Mouse (Mus musculus) gastrocnemius, adult 2 months (tissue): ENCODE measurements around the gene Smg5. TPM values are rescaled to one million over a fixed set of nuclear protein-coding genes. Genes with fewer than 3 reads are reported as not detected.
"Not testable (repeated sequence)": the region's sequence is repeated elsewhere in the genome, so short reads cannot be mapped to it uniquely, and the experiment has no call there.

Experiments used
- DNase-seq: peaks from one replicate; pipeline ENCODE4 v3.0.0; 2022
- H3K27ac ChIP-seq: fragments of 200-600 bp; 2 replicates; pipeline ENCODE4 v1.8.1; 2022; ENCODE audit warnings: mild to moderate bottlenecking
- H3K4me3 ChIP-seq: fragments of 200-600 bp; 2 replicates; pipeline ENCODE4 v1.8.1; 2022; ENCODE audit warnings: mild to moderate bottlenecking, moderate library complexity
- CTCF ChIP-seq: fragments of 200-600 bp; IDR thresholded peaks from 2 replicates; pipeline ENCODE4 v1.8.1; 2022; ENCODE audit warnings: antibody characterized with exemption, mild to moderate bottlenecking, moderate library complexity
- intact Hi-C: fragments of 180-260 bp; cut with DNase I; formaldehyde crosslinking; loops from one replicate; pipeline ENCODE4 v1.15.1; 2025
- total RNA-seq, 2 experiments: library from RNA; stranded (reverse); gene quantifications; 2 replicates each; pipeline ENCODE4 v1.2.3; 2021

Smg5 gene
- total RNA-seq, 2 experiments from 2014 or later, result 38.1 to 48.2 TPM

DNA sequence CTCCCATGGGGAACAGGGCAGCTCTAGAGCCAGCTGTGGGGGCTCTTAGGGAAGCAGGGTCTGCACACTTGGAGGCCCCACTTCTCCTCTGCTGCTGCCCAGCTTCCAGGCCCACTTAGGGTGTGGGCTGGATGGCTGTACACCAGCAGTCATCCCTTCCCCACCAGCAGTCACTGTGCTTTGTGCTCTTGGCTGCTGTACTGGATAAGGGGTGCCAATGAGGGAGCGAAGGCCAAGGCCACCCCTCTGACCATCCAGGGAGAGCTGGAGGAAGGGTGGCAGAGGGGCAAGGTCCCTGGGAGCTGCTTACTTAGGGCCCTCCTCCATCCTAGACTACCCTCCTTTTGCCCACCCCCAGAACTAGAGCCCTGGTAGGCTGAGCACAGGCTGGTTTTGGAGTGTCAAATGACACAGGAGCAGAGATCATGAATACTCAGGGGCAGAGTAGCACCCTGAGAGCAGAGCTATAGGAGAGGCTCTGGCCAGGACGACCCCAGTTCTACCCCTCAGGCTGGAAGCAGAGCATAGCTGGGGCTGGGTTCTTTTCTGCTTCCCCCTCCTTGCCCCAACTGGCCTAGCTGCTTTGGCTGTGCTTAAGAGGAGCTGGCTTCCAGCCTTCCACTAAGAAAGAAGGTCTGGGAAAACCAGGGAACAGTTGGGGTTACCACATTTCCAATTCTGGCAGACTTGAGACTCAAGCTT is 25.7 kb downstream of the Smg5 start:
- TF ChIP-seq CTCF, result no peak
- no peak for DNase-seq
- intact Hi-C loops, result no loop called here
- Histone ChIP-seq H3K27ac (peak overlapping the region; percentile 61), H3K4me3 (no peak overlapping the region)

GRCm38 (mm10) chr3:88363700-88364099 is 27.6 kb downstream of the Smg5 start:
- Histone ChIP-seq H3K4me3 (no peak overlapping the region), H3K27ac (peak overlapping the region; percentile 65; the same call in 1 of the 2 replicates)
- intact Hi-C loops, result no loop called here
- no peak for TF ChIP-seq CTCF
- no peak for DNase-seq

DNA sequence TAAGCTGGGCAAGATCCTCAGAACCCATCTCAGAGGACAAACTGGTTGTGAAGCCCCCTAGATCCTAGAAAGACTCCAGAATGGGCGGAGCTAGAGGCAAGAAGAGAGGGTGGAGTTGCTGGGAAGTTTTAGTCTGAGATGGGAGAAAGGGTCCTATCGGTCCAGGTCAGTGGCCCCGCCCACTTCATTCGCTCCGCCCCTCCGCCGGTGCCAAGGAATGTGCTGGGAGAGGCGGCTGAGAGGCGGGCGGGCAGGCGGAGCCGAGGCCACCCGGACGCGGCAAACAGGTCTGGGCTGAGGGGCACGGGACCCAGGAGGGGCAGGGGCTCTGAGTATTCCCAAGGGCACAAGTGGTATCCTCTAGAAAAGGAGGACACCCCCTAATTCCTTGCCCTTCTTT is 28.3 kb downstream of the Smg5 start, which contains the start of gene Paqr6:
Gene Paqr6 (plus strand): TSS at position 248 of the 400 bp plus-strand sequence.
- Histone ChIP-seq H3K27ac (peak within 1 kb of the TSS; percentile 65), H3K4me3 (peak within 1 kb of the TSS; percentile 61)
- intact Hi-C loops, result no loop called here
- no peak for TF ChIP-seq CTCF
- DNase-seq, result peak; percentile 81

GRCm38 (mm10) chr3:88365705-88366361 is 29.8 kb downstream of the Smg5 start:
- no peak for DNase-seq
- H3K4me3 ChIP-seq, result no peak overlapping the region
- no peak overlapping the region for H3K27ac ChIP-seq
- TF ChIP-seq CTCF, result no peak
- intact Hi-C loops, result no loop called here

DNA sequence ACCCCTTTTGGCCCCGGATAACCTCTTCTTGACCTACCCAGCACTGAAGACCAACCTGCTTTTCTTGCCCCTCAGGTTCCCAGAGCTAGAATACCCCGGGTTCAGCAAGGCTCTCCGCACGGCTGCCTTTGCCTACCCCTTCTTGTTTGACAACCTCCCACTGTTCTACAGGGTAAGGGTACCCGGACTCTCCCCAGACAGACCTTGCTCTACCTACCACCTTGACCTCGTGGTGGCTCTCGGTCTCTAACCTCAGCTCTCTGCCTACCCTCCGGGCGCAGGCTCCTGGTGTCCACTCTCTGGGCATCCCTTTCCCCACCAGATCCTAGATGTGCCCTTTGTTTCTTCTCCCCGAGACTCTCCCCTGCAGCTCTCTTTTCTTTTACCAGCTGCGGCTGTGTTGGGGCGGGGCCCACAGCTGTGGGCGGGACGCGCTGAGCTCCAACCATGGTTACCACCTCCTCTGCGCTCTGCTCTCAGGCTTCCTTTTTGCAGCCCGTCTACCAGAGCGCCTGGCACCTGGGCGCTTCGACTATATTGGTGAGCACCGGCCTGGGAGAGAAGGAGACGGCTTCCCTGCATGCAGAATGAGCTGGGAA is 30.9 kb downstream of the Smg5 start:
- H3K27ac ChIP-seq, intact Hi-C loops: not testable (repeated sequence)
- DNase-seq, result peak; percentile 54
- H3K4me3 ChIP-seq, result peak overlapping the region; percentile 35

DNA sequence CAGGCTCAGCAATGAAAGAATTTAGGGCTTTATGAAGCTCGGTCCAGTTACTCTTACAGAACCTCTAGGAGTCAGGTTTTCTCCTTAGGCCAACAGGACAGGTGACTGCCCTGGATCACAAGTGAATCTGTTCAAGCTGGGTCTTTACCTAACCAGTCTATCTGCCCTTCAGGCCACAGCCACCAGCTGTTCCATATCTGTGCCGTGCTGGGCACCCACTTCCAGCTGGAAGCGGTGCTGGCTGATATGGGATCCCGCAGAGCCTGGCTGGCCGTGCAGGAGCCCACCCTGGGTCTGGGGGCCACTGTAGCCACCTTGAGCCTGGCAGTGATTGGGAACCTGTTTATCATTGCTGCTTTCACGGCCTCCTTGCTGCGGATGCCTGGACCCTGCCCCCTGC is 31.5 kb downstream of the Smg5 start:
- DNase-seq, intact Hi-C loops, H3K4me3 ChIP-seq, H3K27ac ChIP-seq: not testable (repeated sequence)

- H3K27ac ChIP-seq, intact Hi-C loops, H3K4me3 ChIP-seq: not testable (repeated sequence)
- DNase-seq, result peak; percentile 87
These were observed 32.5 kb downstream of the Smg5 start for GRCm38 (mm10) chr3:88368511-88368910.

DNA sequence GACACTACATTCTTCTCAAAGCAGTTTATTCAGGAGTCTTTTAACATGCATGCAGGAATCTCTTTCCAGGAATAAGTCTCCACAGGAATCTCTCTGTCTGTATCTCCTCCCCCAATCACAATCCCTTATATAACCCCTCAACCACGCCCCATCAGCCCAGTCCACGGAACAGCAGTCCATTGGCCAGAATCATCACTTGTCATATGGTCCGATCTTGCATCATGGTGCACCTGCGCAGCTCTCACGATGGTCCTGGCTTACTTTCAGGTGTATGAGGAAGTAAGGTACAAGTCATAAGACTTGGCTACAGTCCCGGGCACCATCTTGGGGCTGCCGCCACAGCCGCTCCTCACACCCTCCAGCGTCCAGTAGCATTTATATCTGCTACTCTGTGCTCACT is 36.6 kb downstream of the Smg5 start, which contains the start of gene Bglap3:
Gene Bglap3 (minus strand): TSS at position 101 of the 400 bp plus-strand sequence.
- H3K4me3 ChIP-seq, DNase-seq, H3K27ac ChIP-seq, intact Hi-C loops: not testable (repeated sequence)

GRCm38 (mm10) chr3:88375750-88376626 is 39.9 kb downstream of the Smg5 start:
- intact Hi-C loops, DNase-seq, H3K27ac ChIP-seq, H3K4me3 ChIP-seq: not testable (repeated sequence)

GRCm38 (mm10) chr3:88376644-88377043 is 40.6 kb downstream of the Smg5 start:
- H3K4me3 ChIP-seq, DNase-seq, intact Hi-C loops, H3K27ac ChIP-seq: not testable (repeated sequence)

DNA sequence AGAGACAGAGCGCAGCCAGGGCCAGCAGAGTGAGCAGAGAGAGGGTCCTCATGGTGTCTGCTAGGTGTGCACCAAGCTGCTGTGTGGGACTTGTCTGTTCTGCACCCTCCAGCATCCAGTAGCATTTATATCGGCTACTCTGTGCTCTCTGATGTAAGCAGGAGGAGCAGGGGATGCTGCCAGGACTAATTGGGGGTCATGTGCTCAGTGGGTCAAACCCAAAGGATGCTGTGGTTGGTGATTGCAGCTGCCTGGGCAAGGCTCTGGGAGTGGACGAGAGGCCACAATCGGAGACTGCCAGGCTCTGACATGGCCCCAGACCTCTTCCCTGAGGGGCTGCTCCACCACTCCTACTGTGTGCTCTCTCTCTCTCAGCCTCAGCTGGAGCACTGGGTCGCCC is 42.5 kb downstream of the Smg5 start, which contains the start of gene Bglap2:
Gene Bglap2 (minus strand): TSS at position 101 of the 400 bp plus-strand sequence.
- H3K27ac ChIP-seq, intact Hi-C loops, DNase-seq, H3K4me3 ChIP-seq: not testable (repeated sequence)

DNA sequence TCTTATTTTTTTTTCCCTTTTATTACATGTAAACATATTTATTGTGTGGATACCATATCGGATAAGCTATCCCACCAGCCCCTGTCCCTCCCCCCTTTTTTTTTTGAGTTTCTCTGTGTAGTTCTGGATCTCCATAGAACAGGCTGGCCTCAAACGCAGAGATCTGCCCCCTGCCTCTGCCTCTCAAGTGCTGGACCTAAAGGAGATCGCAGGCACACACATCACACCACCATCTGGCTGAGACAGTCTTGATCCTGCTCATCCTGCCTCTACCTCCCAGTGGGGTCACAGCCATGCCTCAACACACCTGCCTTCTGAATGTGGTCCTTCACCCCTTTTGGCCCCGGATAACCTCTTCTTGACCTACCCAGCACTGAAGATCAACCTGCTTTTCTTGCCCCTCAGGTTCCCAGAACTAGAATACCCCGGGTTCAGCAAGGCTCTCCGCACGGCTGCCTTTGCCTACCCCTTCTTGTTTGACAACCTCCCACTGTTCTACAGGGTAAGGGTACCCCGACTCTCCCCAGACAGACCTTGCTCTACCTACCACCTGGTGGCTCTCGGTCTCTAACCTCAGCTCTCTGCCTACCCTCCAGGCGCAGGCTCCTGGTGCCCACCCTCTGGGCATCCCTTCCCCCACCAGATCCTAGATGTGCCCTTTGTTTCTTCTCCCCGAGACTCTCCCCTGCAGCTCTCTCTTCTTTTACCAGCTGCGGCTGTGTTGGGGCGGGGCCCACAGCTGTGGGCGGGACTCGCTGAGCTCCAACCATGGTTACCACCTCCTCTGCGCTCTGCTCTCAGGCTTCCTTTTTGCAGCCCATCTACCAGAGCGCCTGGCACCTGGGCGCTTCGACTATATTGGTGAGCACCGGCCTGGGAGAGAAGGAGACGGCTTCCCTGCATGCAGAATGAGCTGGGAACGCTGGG is 45.6 kb downstream of the Smg5 start:
- DNase-seq, H3K4me3 ChIP-seq, H3K27ac ChIP-seq, intact Hi-C loops: not testable (repeated sequence)

DNA sequence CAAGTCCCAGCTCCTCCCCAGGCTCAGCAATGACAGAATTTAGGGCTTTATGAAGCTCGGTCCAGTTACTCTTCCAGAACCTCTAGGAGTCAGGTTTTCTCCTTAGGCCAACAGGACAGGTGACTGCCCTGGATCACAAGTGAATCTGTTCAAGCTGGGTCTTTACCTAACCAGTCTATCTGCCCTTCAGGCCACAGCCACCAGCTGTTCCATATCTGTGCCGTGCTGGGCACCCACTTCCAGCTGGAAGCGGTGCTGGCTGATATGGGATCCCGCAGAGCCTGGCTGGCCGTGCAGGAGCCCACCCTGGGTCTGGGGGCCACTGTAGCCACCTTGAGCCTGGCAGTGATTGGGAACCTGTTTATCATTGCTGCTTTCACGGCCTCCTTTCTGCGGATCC is 46.3 kb downstream of the Smg5 start:
- H3K27ac ChIP-seq, H3K4me3 ChIP-seq, intact Hi-C loops, DNase-seq: not testable (repeated sequence)
